Mouse (Mus musculus) kidney, postnatal 25 days (tissue): ENCODE measurements around the gene Aadacl3.
A peak's percentile ranks its signal among the peaks of the same experiment; 100 is the strongest.

ENCODE experiments used
- DNase-seq, 2 experiments: peaks; one replicate each; pipeline ENCODE4 v3.0.0; 2021; ENCODE audit warnings: mixed read lengths in 2 of 2

Gene Aadacl3

DNA sequence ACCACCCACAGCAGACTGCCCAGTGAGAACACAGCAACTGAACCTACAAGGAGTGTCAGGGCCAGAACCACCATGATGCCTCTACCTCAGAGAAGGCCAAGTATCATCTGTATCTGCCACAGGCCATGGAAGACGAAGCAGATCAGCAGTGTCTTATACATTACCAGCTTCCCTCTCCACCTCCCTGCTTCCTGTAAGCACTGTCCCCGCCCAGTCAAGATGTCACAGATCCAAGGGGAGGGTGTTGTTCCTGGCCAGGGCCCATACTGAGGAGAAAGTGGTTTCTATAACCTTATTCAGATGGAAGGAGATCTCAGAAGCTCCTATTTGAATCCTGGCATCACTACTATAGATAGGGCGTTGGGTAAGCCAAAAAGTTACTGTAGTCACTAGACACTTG is at the start of gene Aadacl3:
Gene Aadacl3, minus strand, starts transcription at position 101 of the 400 bp plus-strand sequence.
- DNase-seq = no peak

DNA sequence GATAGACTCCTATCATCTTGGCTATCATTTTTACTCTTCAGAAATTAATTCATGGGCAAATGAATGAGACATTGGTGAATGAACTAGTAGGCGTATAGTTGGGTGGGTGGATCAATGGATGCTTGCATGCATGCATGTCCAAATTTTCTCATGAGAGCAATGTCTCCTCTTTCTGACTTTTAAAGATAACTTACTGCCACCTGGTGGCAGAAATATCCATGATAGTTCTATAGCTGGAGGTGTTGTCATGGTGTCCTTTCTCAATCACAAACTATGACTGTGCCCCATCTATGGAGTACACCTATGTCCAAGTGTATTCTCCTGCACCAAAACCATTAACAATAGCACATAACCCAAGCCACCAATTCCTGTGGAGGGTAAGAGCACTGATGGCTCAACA is 43.0 kb upstream of the Aadacl3 start:
- DNase-seq = no peak

DNA sequence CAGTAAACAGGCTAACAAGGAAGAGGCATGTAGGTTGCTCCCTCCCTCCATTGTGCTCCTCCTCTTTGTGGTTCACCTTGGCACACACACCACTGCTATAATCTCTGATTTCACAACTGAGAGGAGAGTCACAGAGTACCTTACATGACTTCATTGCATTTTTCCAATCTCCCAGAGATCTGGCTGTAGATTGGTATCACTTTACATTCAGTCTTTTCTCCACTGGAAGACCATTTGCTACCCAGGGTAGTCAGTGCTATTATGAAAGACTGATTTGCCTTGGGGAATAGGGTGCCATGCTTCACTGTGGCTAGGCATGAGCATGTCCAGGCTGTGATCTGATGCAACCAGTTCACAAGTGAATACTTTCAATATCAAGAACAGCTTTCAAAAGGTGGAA is 29.8 kb upstream of the Aadacl3 start:
- DNase-seq = no peak

DNA sequence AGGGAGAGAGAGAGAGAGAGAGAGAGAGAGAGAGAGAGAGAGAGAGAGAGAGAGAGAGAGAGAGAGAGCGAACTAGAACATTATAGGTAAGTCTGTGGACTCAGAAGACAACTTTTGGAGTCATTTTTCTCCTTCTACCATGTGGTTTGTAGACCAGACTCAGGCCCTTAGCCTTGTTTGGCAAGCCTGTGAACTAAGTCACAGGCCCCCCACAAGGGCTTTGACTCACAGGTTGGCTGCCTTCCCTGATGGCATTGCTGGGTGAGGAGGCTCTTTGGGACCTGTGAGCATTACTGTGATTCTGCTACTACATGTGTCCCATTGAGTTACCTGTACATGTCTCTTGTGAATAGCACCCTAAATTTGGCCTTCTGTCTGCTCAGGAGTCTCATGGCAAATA is 4.5 kb upstream of the Aadacl3 start:
- no peak for DNase-seq

DNA sequence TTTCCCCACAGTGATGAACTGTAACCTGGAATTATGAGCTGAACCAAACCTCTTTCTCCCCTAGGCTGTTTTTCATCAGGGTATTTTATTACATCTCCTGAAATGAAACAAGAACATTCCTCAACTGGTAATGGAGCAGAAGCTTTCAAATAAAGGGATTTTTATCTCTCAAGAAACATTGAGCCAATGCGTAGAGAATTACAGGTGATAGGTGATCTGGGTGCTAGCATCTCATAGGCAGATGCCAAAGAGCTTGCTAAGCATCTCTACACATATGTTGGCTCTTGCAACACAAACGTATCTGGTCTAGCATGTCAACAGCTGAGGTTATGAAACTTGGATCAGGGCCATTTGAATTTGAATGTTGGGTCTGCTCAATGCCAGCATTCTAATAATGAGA is 1.6 kb upstream of the Aadacl3 start:
- DNase-seq = no peak

DNA sequence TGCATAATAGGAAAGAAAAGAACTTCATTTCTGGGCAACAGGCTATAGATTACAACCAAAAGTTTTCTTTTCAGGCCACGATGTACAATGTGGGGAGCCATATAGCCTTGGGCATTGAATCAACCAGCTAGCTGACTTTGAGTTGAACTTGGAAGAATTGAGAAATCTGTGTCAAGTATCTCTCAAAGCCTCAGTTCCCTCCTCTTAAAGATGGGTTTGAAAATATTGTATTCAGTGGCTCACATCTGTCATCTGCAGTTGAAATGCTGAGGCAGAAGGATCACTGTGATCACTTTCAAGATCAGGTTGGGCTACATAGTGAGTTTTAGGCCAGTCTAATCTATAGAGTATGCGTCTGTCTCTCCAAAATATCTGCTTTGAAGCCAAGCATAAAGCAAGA is 10.3 kb downstream of the Aadacl3 start, which contains the start of gene Gm9944:
Gene Gm9944, minus strand, starts transcription at position 101 of the 400 bp plus-strand sequence.
- no peak for DNase-seq

DNA sequence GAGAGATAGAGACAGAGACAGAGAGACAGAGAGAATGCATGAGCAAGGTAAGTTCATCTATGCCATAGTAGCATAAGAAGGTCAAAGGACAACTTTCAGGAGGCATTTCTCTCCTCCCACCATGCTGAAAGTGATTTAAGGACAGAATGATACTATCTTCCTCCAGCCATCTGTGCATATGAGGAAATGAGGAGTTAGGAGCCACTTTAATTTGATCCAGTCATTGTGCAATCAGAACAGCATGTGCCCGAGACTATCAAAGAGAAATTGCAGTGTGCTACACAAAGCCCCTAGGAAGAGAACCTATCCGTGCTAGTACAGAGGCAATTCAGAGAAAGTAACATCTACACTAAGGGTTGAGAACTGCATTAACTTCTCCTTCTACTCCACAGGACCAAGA is 15.0 kb downstream of the Aadacl3 start:
- no peak for DNase-seq

DNA sequence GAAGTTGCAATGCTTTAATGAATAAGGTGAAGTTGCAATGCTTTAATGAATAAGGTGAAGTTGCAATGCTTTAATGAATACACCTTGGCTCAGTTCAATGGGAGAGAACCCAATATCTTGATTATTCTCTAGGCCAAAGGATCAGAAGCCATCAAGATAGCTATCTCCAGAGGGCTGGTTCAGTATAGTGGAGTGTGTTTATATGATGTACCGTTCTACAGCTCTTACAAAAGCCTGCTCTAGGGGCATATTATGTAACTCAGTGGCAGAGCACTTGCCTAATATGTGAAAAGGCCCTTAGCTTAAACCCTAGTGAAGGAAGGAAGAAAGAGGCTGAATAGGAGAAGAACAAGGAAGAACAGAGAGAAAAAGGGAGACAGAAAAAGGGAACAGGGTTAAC is 22.0 kb downstream of the Aadacl3 start:
- no peak for DNase-seq

DNA sequence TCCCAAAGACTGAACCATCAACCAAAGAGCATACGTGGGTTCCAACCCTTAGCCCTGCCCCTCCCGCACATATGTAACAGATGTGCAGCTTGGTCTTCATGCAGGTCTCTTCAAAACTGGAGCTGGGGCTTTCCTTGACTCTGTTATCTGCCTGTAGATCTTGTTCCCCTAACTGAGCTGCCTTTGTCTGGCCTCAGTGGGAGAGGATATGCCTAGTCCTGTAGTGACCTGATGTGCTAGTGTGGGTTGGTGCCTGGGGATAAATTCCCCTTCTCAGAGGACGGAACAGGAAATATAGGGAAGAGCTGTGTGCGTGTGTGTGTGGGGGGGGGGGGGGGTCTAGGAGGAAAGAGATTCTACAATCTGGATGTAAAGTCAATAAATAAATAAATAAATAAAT is 22.5 kb downstream of the Aadacl3 start:
- no peak for DNase-seq

DNA sequence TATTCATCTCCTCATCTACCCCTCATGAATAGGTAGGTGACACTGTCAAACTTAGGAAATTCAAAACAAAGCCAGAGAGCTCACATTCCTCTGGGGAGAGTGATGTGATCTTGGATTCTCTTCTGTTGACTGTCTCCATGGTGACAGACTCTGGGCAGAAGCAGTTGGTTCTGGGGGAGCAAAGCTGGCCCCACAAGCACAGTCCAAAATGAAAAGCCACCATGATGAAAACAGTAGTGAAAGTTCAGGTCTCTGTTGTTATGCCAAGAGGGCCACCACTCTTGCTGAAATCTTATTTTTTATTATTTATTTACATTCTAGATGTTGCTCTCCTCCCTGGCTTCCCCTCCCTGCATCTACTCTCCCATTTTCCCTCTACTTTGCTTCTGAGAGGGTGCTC is 24.9 kb downstream of the Aadacl3 start, which contains the start of gene 1700012P22Rik:
Gene 1700012P22Rik, minus strand, starts transcription at position 101 of the 400 bp plus-strand sequence.
- no peak for DNase-seq

DNA sequence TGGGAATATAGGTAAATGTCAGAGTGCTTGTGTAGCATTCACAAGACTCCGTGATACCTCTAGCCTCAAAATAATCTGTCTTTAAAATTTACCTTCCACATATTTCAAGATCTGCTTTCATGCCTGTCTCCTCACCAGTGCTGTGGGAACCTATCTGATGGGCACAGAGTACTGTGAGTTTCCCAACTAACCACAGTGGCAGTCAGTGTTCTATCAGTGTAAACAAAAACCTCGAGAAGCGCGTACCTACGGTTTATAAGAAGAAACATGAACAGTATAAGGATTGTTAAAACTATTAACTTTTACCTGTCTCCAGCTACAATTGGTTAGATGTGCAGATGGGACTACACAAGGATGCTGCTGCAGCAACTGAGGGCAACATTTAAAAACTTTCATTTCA is 30.3 kb downstream of the Aadacl3 start:
- DNase-seq = no peak

DNA sequence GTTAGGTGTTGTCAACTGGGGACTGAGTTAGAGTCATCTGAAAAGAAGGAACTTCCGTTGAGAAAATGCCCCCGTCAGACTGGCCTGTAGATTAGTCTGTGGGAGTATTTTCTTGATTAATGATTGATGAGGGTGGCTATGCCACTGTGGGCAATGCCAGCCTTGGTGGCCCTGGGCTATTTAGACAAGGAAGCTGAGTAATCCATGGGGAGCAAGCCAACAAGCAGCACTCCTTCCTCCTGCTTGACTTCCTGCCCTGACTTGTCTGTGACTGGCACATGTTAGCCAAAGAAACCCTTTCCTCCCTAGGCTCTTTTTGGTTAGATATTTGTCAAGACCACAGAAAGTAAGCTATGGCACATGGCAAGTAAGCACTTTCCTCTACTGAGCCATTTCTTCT is 32.8 kb downstream of the Aadacl3 start:
- DNase-seq = no peak

DNA sequence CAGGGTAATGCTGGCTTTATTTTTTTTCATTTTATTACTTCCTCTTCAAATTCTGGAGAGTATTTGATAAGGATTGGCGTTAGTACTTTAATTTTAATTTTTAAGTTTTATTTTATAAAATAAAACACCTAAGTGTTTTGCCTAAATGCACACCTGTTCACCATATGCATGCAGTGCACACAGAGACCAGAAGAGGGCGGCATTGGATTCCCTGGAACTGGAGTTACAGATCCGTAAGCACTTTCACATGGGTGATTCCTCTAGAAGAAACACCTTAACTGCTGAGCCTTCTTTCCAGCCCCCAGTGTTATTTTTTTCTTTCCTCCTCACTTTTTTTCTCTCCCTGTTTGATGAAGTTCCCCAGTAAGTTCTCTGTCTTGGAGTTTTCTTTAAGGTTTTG is 34.7 kb downstream of the Aadacl3 start:
- peak in 1 of 2 experiments; percentile 50 for DNase-seq

DNA sequence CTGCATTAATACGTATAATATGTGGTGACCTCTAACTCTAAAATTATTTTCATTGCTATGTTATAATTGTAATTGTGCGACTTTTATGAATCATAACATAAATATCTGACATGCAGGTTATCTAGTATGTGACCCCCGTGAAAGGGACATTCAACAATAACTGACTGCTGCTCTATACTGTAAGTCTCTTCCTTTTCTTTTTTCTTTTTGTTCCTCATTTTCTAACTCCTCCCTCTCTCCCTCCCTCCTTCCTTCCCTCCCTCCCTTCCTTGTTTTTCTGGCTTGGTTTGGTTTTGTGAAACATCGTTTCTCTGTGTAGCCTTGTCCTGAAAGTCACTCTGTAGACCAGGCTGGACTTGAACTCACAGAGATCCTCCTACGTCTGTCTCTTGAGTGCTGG is 39.0 kb downstream of the Aadacl3 start:
- no peak for DNase-seq

DNA sequence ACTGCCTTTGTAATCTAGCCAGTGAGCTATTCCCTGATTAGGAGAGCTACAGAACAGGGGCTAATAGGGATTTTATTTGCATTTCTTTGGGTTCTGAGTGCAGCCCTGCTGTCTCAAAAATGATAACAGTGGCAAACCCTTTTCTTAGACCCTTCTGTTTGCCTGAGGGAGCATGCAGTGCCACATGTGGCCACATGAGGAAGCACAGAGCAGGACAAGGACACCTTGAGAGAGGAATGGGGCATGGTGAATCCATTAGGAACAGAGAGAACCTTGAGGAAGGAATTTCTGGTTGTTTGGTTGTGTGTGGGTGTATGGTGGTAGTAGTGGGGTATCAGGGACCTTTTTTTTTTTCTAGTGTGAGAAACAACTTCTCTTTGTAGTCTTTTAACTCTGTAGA is 42.9 kb downstream of the Aadacl3 start:
- no peak for DNase-seq

DNA sequence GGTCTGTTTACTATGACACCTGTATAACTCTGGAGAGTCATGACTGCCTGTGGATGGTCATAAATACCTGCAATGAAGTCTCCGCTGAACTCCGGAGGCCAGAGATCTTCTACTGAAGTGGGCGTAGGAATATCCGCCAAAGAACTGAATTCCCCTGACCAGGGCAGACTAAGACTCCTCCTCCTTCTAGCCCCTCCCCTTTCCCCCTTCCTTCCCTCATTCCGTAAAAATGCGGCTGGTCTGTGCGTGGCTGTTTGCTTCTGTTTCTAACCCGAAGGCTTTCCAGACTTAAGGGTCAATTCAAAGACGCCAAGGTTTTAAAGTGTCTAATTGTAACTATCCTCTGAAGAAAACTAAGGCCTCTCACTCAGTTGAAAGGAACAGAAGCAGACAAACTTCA is 55.3 kb downstream of the Aadacl3 start, which contains the start of gene Pramef12:
Gene Pramef12, minus strand, starts transcription at position 175 of the 400 bp plus-strand sequence.
- no peak for DNase-seq

DNA sequence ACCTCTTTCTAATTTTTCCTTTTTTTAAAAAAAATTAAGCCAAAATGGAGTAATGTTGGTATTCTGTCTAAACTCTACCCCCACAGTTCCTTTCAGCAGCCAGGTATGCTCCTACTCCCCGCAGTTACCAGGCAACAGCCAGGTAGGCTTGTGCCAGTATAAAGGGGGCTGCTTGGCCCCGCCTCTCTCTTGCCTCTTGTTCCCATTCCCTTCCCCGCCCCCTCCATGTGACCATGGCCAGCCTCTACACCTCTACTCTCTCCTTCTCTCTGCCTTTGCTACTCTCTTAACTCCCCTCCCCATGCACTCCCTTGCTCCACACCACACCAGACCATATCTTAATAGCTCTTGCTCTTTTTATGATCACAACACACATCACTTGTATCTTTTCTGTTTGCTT is 57.3 kb downstream of the Aadacl3 start:
- no peak for DNase-seq

DNA sequence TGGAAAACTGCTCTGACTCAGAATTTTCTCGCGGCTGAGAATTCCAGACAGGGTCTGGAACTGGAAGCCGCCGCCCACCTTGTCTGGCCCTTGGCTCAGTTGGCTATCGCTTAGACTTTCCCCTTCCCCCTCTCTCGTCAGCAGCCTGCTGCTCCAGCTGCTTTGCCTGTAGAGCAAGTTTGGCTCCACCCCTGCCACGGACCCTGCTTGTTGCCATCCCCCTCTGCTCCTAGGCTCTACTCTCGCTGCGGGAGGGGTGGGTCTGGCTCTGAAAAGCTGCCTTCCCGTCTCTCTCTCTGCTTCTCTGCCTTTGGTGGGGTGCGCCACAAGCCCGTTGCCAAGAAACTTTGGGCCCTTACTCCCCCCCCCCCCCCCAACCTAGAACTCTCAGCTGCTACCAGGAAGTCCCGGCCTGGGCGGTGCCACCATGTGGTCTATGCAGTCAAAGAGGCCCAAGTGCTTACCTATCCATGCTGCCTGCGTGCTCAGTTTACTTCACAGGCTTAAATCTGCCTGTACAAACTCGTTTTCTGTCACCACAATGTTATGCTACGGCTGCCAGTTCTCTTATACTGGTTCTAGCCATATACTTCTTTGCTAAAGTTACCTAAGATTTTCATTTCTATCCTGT is 59.0 kb downstream of the Aadacl3 start:
- DNase-seq = peak; percentile 21 to 61
